Mouse (Mus musculus) cortical plate, adult 2 months (tissue): ENCODE data around the gene Tbc1d9b.

ENCODE experiments used
- CTCF ChIP-seq: fragments of 200-500 bp; IDR thresholded peaks from 2 replicates; pipeline ENCODE4 v1.5.1; 2011; ENCODE audit warnings: mild to moderate bottlenecking, control low read depth, low read length; ENCODE audit not compliant: insufficient read depth; ENCODE audit errors: extremely low read depth
- POLR2A ChIP-seq: fragments of 200-500 bp; IDR thresholded peaks from 2 replicates; pipeline ENCODE4 v1.6.1; 2011; ENCODE audit warnings: mild to moderate bottlenecking, low read length, control low read depth; ENCODE audit not compliant: insufficient read depth; ENCODE audit errors: extremely low read depth

- no peak for TF ChIP-seq POLR2A
- TF ChIP-seq CTCF, result no peak
Measured at GRCm38 (mm10) chr11:50154777-50155520, 23.8 kb downstream of the Tbc1d9b start.
